Mouse (Mus musculus) bone marrow macrophage, adult 2 months (primary cell): ENCODE data around the gene Cep152.

Experiments
- CTCF ChIP-seq: IDR thresholded peaks from 2 replicates; pipeline ENCODE4 v1.5.1; 2012; ENCODE audit warnings: low read depth, mild to moderate bottlenecking, low read length, moderate library complexity
- POLR2A ChIP-seq: IDR thresholded peaks from 2 replicates; pipeline ENCODE4 v1.6.1; 2012; ENCODE audit warnings: mild to moderate bottlenecking, low read depth, low read length, borderline replicate concordance

- TF ChIP-seq POLR2A, result no peak
- no peak for TF ChIP-seq CTCF
Observed at GRCm38 (mm10) chr2:125576498-125576897, 48.4 kb downstream of the Cep152 start.
